ENCODE assay signal across 8 mouse cellular contexts in the genomic region with DNA sequence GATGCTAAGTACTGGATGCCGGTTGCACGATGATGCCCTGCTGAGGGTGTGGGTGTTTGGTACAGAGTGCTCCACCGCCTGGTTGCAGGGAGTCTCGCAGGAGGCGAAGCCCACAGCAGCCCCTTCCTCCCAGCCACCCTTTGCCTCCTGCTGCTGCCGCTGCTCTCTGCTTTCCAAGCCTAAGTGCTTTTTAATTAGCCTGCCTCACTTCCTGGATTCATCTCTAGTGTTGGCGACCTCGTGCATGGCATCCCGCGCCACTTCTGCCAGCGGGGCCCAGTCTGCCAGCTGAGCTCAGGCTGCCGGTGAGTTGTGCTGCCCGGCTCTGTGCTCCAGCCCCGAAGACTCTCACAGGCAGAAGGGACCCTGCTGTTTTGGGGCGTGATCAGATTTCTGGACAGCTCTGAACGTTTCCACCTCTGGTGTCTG.
DNase-seq lines count a peak whose midpoint lies in the region; ATAC-seq lines count a peak whose summit lies in the region.
"Had no signal": no experiment of that assay in that cellular context is flagged by ENCODE, and none has a peak within 500 bp of the region (broad histone marks: within the 10 kb centered on the region; RNA-seq: fewer than 3 reads in every experiment).

No protein-coding gene starts in this region.

- H3K27me3 ChIP-seq in embryonic facial prominence, embryonic 14.5 days (replicated peaks; ENCODE audit: control insufficient read depth, insufficient read depth, low read length) = no peaks in the 10 kb centered on the region
- H3K27me3 ChIP-seq in hindbrain, embryonic 11.5 days (ENCODE audit: control insufficient read depth, insufficient read depth, low read length) = no peaks in the 10 kb centered on the region
- no peaks in the 10 kb centered on the region for H3K27me3 ChIP-seq in limb, embryonic 13.5 days

- 0% methylated on average over 16 of the region's 16 CpGs for WGBS in embryonic facial prominence, embryonic 14.5 days
- 5% methylated on average over 16 of the region's 16 CpGs for WGBS in hindbrain, embryonic 11.5 days
- WGBS in limb, embryonic 13.5 days = 3% methylated on average over 16 of the region's 16 CpGs

- H3K9ac ChIP-seq in embryonic facial prominence, embryonic 14.5 days (ENCODE audit: low read depth, low read length) = peak overlapping the region; percentile 56; the same call in 1 of the 2 replicates
- peak overlapping the region; percentile 12; the same call in 1 of the 2 replicates for H3K9ac ChIP-seq in hindbrain, embryonic 11.5 days (ENCODE audit: low read depth, low read length)
- 0 out of 2 replicates have a peak overlapping the region, but pooled peaks have one; percentile 45 for H3K9ac ChIP-seq in limb, embryonic 13.5 days

- H3K4me1 ChIP-seq in embryonic facial prominence, embryonic 14.5 days (ENCODE audit: control insufficient read depth, insufficient read depth, low read length) = no peaks in the 10 kb centered on the region
- H3K4me1 ChIP-seq in hindbrain, embryonic 11.5 days (replicated peaks; ENCODE audit: control insufficient read depth, insufficient read depth, low read length) = no peaks in the 10 kb centered on the region
- H3K4me1 ChIP-seq in limb, embryonic 13.5 days = no peaks in the 10 kb centered on the region

- peak overlapping the region; percentile 50 for H3K4me2 ChIP-seq in embryonic facial prominence, embryonic 14.5 days (ENCODE audit: low read depth, low read length)
- H3K4me2 ChIP-seq in hindbrain, embryonic 11.5 days (replicated peaks; ENCODE audit: low read depth, low read length) = peak overlapping the region; percentile 35
- peak overlapping the region; percentile 72 for H3K4me2 ChIP-seq in limb, embryonic 13.5 days (replicated peaks)

- ATAC-seq in embryonic facial prominence, embryonic 14.5 days (ENCODE audit: low read depth) = peak; percentile 86
- peak; percentile 87 for ATAC-seq in hindbrain, embryonic 11.5 days (ENCODE audit: low FRiP score)
- peak; percentile 76; the same call in 1 of the 2 replicates for ATAC-seq in limb, embryonic 13.5 days (ENCODE audit: low FRiP score, low read depth)
- ATAC-seq in erythroblast, adult 5-6 weeks (replicated peaks; ENCODE audit: low FRiP score, poor library complexity, severe bottlenecking) = no peak

- H3K4me3 ChIP-seq in embryonic facial prominence, embryonic 14.5 days (ENCODE audit: low read depth, low read length) = peak overlapping the region; percentile 32
- peak overlapping the region; percentile 8 for H3K4me3 ChIP-seq in hindbrain, embryonic 11.5 days (ENCODE audit: low read depth, low read length)
- peak overlapping the region; percentile 41 for H3K4me3 ChIP-seq in limb, embryonic 13.5 days
- H3K4me3 ChIP-seq: erythroblast, embryonic 14.5 days had no signal

- no peak overlapping the region for H3K27ac ChIP-seq in embryonic facial prominence, embryonic 14.5 days (replicated peaks; ENCODE audit: low read depth, low read length)
- H3K27ac ChIP-seq in hindbrain, embryonic 11.5 days (ENCODE audit: low read depth, low read length) = no peak overlapping the region
- H3K27ac ChIP-seq in limb, embryonic 13.5 days = no peak overlapping the region

- no peaks in the 10 kb centered on the region for H3K36me3 ChIP-seq in embryonic facial prominence, embryonic 14.5 days (ENCODE audit: control insufficient read depth, insufficient read depth, low read length)
- H3K36me3 ChIP-seq in hindbrain, embryonic 11.5 days (ENCODE audit: control insufficient read depth, insufficient read depth, low read length) = no peaks in the 10 kb centered on the region
- H3K36me3 ChIP-seq in limb, embryonic 13.5 days = no peaks in the 10 kb centered on the region

- DNase-seq in thymus, postnatal 25 days = peak; percentile 1
- DNase-seq in thymus, postnatal 10 days (ENCODE audit: low spot score in 2 of 2) = no peak
- peak; percentile 53 for DNase-seq in embryonic facial prominence, embryonic 14.5 days (ENCODE audit: low spot score)
- peak; percentile 62 for DNase-seq in hindbrain, embryonic 11.5 days (ENCODE audit: low spot score)
- peak; percentile 72 for DNase-seq in retina, embryonic 14.5 days (ENCODE audit: low spot score)

- no peaks in the 10 kb centered on the region for H3K9me3 ChIP-seq in embryonic facial prominence, embryonic 14.5 days (ENCODE audit: control insufficient read depth, low read length)
- H3K9me3 ChIP-seq in hindbrain, embryonic 11.5 days (ENCODE audit: control insufficient read depth, low read length) = no peaks in the 10 kb centered on the region
- H3K9me3 ChIP-seq in limb, embryonic 13.5 days = no peaks in the 10 kb centered on the region

Comparison
In these comparisons a context has a peak if more than half of its experiments do, and no peak if none do; other contexts are left out.
1. DNase-seq: peak in thymus, postnatal 25 days (single experiment), embryonic facial prominence, embryonic 14.5 days (single experiment), hindbrain, embryonic 11.5 days (single experiment) and retina, embryonic 14.5 days (single experiment); none in thymus, postnatal 10 days (0 of 2).
2. Peak in every context shown above with its lines, with median percentiles within 50 percentile points of each other: H3K4me2 ChIP-seq, H3K4me3 ChIP-seq and H3K9ac ChIP-seq.